Mouse (Mus musculus) kidney, postnatal 0 days (tissue): ENCODE results near the gene Dlgap1. TPM values are rescaled to one million over a fixed set of nuclear protein-coding genes. Genes with fewer than 3 reads are reported as not detected.

Experiments
- ATAC-seq: fragments of 200-750 bp; cut with Nextera tagmentation; replicated peaks from 2 replicates; pipeline ENCODE4 v1.8.0; 2017; ENCODE audit warnings: low read depth, moderate number of reproducible peaks, moderate TSS enrichment, moderate library complexity; ENCODE audit not compliant: low FRiP score
- DNase-seq: peaks from one replicate; pipeline ENCODE4 v3.0.0-alpha.2; 2016; ENCODE audit warnings: low spot score
- H3K27ac ChIP-seq: fragments of 300-500 bp; sonication (generic); 2 replicates; pipeline ENCODE4 v1.5.1; 2014; ENCODE audit warnings: mild to moderate bottlenecking
- H3K27me3 ChIP-seq: fragments of 300-500 bp; sonication (generic); 2 replicates; pipeline ENCODE4 v1.6.1; 2014; ENCODE audit warnings: low read length, mixed read lengths; ENCODE audit not compliant: insufficient read depth
- H3K36me3 ChIP-seq: fragments of 300-500 bp; sonication (generic); 2 replicates; pipeline ENCODE4 v1.6.1; 2014; ENCODE audit warnings: low read length, mixed read lengths; ENCODE audit not compliant: insufficient read depth
- H3K4me1 ChIP-seq: fragments of 300-500 bp; sonication (generic); replicated peaks from 2 replicates; pipeline ENCODE4 v1.6.1; 2014; ENCODE audit warnings: antibody characterized with exemption, low read length, mixed read lengths; ENCODE audit not compliant: insufficient read depth
- H3K4me2 ChIP-seq: fragments of 300-500 bp; sonication (generic); 2 replicates; pipeline ENCODE4 v1.6.1; 2014; ENCODE audit warnings: mild to moderate bottlenecking, low read length, moderate library complexity, mixed read lengths
- H3K4me3 ChIP-seq: fragments of 300-500 bp; sonication (generic); replicated peaks from 2 replicates; pipeline ENCODE4 v1.5.1; 2014; ENCODE audit warnings: low read depth, low read length
- H3K9ac ChIP-seq: fragments of 300-500 bp; sonication (generic); 2 replicates; pipeline ENCODE4 v1.6.1; 2014; ENCODE audit warnings: low read depth, low read length
- H3K9me3 ChIP-seq: fragments of 300-500 bp; sonication (generic); replicated peaks from 2 replicates; pipeline ENCODE4 v1.6.1; 2016; ENCODE audit warnings: low read length, inconsistent platforms, mixed read lengths
- CTCF ChIP-seq: IDR thresholded peaks from 2 replicates; pipeline ENCODE4 v1.5.1; 2016; ENCODE audit warnings: antibody characterized with exemption, low read depth, mild to moderate bottlenecking, moderate library complexity
- WGBS: fragments of 180-500 bp; shearing (Covaris S2); extraction: QIAGEN DNeasy Blood & Tissue Kit; methylation state at CpG from one replicate; pipeline ENCODE4 v1.1.7; 2014; 5-methylcytosine and 5-hydroxymethylcytosine counted together
- polyA plus RNA-seq: library from polyadenylated mRNA; unstranded; fragments of >200 nt; fragmentation: Nextera tagmentation; extraction: Ambion mirVana; gene quantifications from 2 replicates; pipeline ENCODE4 v1.2.1, GENCODE M21; 2015

Gene Dlgap1
- polyA plus RNA-seq, 1 experiment from 2014 or later: 3.6 TPM

- Histone ChIP-seq H3K9me3 (no peaks in the 10 kb centered on the region), H3K4me2 (no peak overlapping the region), H3K4me3 (no peak overlapping the region), H3K27ac (no peak overlapping the region), H3K4me1 (no peaks in the 10 kb centered on the region), H3K27me3 (no peaks in the 10 kb centered on the region), H3K36me3 (no peaks in the 10 kb centered on the region), H3K9ac (no peak overlapping the region)
- no peak for ATAC-seq
- WGBS: 83% methylated on average over 5 of the region's 5 CpGs
- no peak for TF ChIP-seq CTCF
- no peak for DNase-seq
Measured at GRCm38 (mm10) chr17:70432834-70433233, 464.0 kb downstream of the Dlgap1 start.

- WGBS: 81% methylated on average over 6 of the region's 6 CpGs
Measured at GRCm38 (mm10) chr17:70434549-70434948, 465.7 kb downstream of the Dlgap1 start.

GRCm38 (mm10) chr17:70435612-70436011 lies 466.7 kb downstream of the Dlgap1 start:
- WGBS: 90% methylated on average over 6 of the region's 6 CpGs
- H3K4me3 ChIP-seq: no peak overlapping the region

More at GRCm38 (mm10) chr17:70434549-70434948, 465.7 kb downstream of the Dlgap1 start:
- H3K4me3 ChIP-seq: no peak overlapping the region
- no peaks in the 10 kb centered on the region for H3K27me3 ChIP-seq
- H3K4me2 ChIP-seq: no peak overlapping the region
- H3K9me3 ChIP-seq: no peaks in the 10 kb centered on the region
- no peaks in the 10 kb centered on the region for H3K36me3 ChIP-seq
- DNase-seq (no peak), ATAC-seq (no peak)
- H3K4me1 ChIP-seq: no peaks in the 10 kb centered on the region
- no peak overlapping the region for H3K9ac ChIP-seq
- no peak for TF ChIP-seq CTCF
- no peak overlapping the region for H3K27ac ChIP-seq

GRCm38 (mm10) chr17:70437229-70437628 lies 468.4 kb downstream of the Dlgap1 start:
- TF ChIP-seq CTCF: no peak
- 75% methylated on average over 5 of the region's 5 CpGs for WGBS

More at GRCm38 (mm10) chr17:70435612-70436011, 466.7 kb downstream of the Dlgap1 start:
- no peaks in the 10 kb centered on the region for H3K27me3 ChIP-seq
- H3K36me3 ChIP-seq: no peaks in the 10 kb centered on the region
- no peak overlapping the region for H3K27ac ChIP-seq
- DNase-seq (no peak), ATAC-seq (no peak)
- TF ChIP-seq CTCF: no peak
- H3K4me1 ChIP-seq: no peaks in the 10 kb centered on the region
- no peaks in the 10 kb centered on the region for H3K9me3 ChIP-seq
- no peak overlapping the region for H3K4me2 ChIP-seq
- no peak overlapping the region for H3K9ac ChIP-seq

GRCm38 (mm10) chr17:70442976-70443375 lies 474.1 kb downstream of the Dlgap1 start:
- Histone ChIP-seq H3K4me3 (no peak overlapping the region), H3K4me2 (no peak overlapping the region), H3K9ac (no peak overlapping the region), H3K27me3 (no peaks in the 10 kb centered on the region), H3K9me3 (no peaks in the 10 kb centered on the region), H3K27ac (no peak overlapping the region), H3K4me1 (no peaks in the 10 kb centered on the region), H3K36me3 (no peaks in the 10 kb centered on the region)
- 87% methylated on average over 14 of the region's 14 CpGs for WGBS
- DNase-seq (no peak), ATAC-seq (no peak)
- TF ChIP-seq CTCF: no peak

More at GRCm38 (mm10) chr17:70437229-70437628, 468.4 kb downstream of the Dlgap1 start:
- Histone ChIP-seq H3K27ac (no peak overlapping the region), H3K4me1 (no peaks in the 10 kb centered on the region), H3K9me3 (no peaks in the 10 kb centered on the region), H3K4me3 (no peak overlapping the region), H3K36me3 (no peaks in the 10 kb centered on the region), H3K4me2 (no peak overlapping the region), H3K9ac (no peak overlapping the region), H3K27me3 (no peaks in the 10 kb centered on the region)
- DNase-seq: no peak
- no peak for ATAC-seq

- Histone ChIP-seq H3K9me3 (no peaks in the 10 kb centered on the region), H3K36me3 (no peaks in the 10 kb centered on the region), H3K9ac (no peak overlapping the region), H3K4me1 (no peaks in the 10 kb centered on the region), H3K27me3 (no peaks in the 10 kb centered on the region), H3K27ac (no peak overlapping the region), H3K4me3 (no peak overlapping the region), H3K4me2 (no peak overlapping the region)
- TF ChIP-seq CTCF: no peak
- WGBS: 62% methylated on average over 8 of the region's 8 CpGs
- ATAC-seq (no peak), DNase-seq (no peak)
Measured at GRCm38 (mm10) chr17:70446451-70446850, 477.6 kb downstream of the Dlgap1 start.

- H3K27ac ChIP-seq: no peak overlapping the region
- H3K4me3 ChIP-seq: no peak overlapping the region
- no peak for DNase-seq
- H3K9ac ChIP-seq: no peak overlapping the region
- no peaks in the 10 kb centered on the region for H3K9me3 ChIP-seq
- H3K27me3 ChIP-seq: no peaks in the 10 kb centered on the region
- H3K36me3 ChIP-seq: no peaks in the 10 kb centered on the region
- ATAC-seq: no peak
- no peak overlapping the region for H3K4me2 ChIP-seq
- TF ChIP-seq CTCF: no peak
- H3K4me1 ChIP-seq: no peaks in the 10 kb centered on the region
- WGBS: 86% methylated on average over 7 of the region's 7 CpGs
Measured at GRCm38 (mm10) chr17:70455036-70455435, 486.2 kb downstream of the Dlgap1 start.
